Mouse (Mus musculus): Measurements from ENCODE around the gene Atp5c1. TPM values are rescaled to one million over a fixed set of nuclear protein-coding genes. Genes with fewer than 3 reads are reported as not detected.
A peak's percentile ranks its signal among the peaks of the same experiment; 100 is the strongest.

The Atp5c1 gene
- 125 and 180 TPM in 2 replicates for polyA plus RNA-seq (2012; rRNA removed)

DNA sequence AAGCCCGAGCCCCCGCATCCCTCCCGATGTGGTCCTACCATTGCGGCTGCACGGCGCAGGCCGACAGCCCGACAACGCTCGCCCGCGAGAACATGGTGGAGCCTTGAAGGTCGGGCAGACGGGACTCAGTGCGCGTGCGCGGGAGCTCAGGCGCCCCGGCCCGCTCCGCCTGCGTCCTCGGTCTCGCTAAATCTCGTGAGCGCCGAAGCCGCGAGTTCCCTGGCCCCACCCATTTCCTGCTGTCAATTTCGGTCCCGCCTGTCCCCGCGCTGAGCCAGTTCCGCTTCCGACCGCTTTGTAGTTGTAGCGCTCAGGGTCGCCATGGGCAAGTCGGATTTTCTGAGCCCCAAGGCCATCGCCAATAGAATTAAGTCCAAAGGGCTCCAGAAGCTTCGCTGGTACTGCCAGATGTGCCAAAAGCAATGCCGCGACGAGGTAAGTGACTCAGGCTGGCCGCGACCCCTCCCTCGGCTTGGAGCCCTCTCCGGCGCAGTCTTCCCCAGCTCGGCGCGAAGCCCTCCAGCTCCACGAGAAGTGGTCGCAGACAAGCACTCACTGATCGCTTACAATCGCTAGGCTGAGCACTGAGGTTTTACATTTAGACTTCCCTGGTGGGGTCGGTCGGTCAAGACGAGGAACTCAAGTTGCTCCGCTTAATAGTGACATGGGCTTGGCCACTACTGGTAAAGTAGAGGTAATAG, at the start of gene Atp5c1, which contains the start of gene Kin:
Gene Atp5c1 (minus strand): TSS at position 201 of the 701 bp plus-strand sequence.
Gene Kin (plus strand): TSS at position 284 of the 701 bp plus-strand sequence.
- under 1% methylated on average over 61 of the region's 61 CpGs for WGBS
- Histone ChIP-seq H3K4me3 (replicated peaks; ENCODE audit: extremely low read depth, low read depth, low read length) (peak within 1 kb of the TSS; percentile 95), H3K4me1 (ENCODE audit: control insufficient read depth, insufficient read depth, low read length) (peaks cover 7% of the 10 kb centered on the region; the same call in 1 of the 2 replicates)
- peak; percentile 92 for DNase-seq
- TF ChIP-seq POLR2A (IDR thresholded peaks at IDR 0.05; ENCODE audit: borderline replicate concordance, extremely low read depth, low read depth, low read length) = peak; percentile 87
- peak; percentile 29 for TF ChIP-seq CTCF (IDR thresholded peaks at IDR 0.05; ENCODE audit: insufficient read depth, low read length)

DNA sequence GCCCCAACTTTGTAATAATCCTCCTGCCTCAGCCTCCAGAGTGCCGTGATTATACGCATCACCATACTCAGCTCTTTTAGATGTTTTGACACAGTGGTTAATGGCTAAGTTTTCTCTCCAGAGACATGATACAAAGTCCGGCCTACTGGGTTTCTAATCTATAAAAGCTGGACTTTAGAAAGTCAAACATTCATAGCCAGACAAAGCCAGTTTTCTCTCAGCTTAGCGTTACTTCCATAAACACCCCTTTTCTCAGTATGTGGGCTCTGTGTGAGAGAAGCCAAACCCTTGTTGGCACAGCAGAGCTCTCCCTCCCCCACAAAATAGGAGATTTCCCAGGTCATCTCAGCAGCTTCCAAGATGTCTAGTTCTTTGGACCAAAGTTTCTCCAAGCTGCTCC, 48.3 kb upstream of the Atp5c1 start:
- 78% methylated on average over 4 of the region's 4 CpGs for WGBS
- no peak for TF ChIP-seq POLR2A (IDR thresholded peaks at IDR 0.05; ENCODE audit: borderline replicate concordance, extremely low read depth, low read depth, low read length)
- TF ChIP-seq CTCF (IDR thresholded peaks at IDR 0.05; ENCODE audit: insufficient read depth, low read length) = no peak
- DNase-seq = no peak
- Histone ChIP-seq H3K4me1 (ENCODE audit: control insufficient read depth, insufficient read depth, low read length) (no peaks in the 10 kb centered on the region), H3K4me3 (replicated peaks; ENCODE audit: extremely low read depth, low read depth, low read length) (no peak overlapping the region)

DNA sequence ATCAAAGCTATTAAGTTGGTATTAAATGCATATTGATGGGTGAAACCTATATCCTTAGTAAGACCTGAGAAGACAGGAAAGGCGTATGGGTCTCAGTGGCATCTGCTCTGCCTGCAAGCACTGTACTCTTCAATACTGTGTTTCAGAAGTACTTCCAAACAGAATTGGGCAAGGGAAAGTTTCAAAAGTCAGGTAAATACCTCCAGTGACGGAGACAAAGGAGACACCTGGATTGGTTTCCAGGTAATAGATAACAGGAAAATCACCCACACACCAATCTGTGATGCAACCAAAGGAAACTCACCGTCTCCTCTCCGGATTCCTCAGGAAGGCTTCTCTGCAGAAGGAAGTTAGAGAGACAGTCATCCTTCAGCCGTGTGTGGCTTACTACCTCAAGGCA, 47.2 kb upstream of the Atp5c1 start:
- no peak for DNase-seq
- Histone ChIP-seq H3K4me3 (replicated peaks; ENCODE audit: extremely low read depth, low read depth, low read length) (no peak overlapping the region), H3K4me1 (ENCODE audit: control insufficient read depth, insufficient read depth, low read length) (no peaks in the 10 kb centered on the region)
- WGBS = 80% methylated on average over 5 of the region's 5 CpGs
- no peak for TF ChIP-seq POLR2A (IDR thresholded peaks at IDR 0.05; ENCODE audit: borderline replicate concordance, extremely low read depth, low read depth, low read length)
- TF ChIP-seq CTCF (IDR thresholded peaks at IDR 0.05; ENCODE audit: insufficient read depth, low read length) = no peak

DNA sequence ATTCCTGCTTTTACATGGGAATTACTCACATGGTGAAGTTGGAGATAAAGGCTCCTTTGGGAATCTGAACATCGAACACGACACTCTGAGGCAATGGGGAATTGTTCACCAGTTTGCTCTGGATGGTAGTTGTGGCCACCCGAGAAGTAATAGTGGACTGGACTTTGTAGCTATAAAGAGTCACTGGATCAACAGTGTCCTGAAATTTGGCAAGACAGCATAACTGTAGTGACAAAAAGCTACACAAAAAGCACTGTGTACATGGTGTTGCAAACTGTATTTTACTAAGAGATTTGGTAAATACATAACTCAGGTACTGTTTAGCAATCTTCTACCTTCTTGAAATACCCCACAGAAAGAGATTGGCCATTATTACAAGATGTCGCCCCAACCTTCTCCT, 45.8 kb upstream of the Atp5c1 start:
- Histone ChIP-seq H3K4me3 (replicated peaks; ENCODE audit: extremely low read depth, low read depth, low read length) (no peak overlapping the region), H3K4me1 (ENCODE audit: control insufficient read depth, insufficient read depth, low read length) (no peaks in the 10 kb centered on the region)
- 85% methylated on average over 4 of the region's 4 CpGs for WGBS
- DNase-seq = no peak
- no peak for TF ChIP-seq CTCF (IDR thresholded peaks at IDR 0.05; ENCODE audit: insufficient read depth, low read length)
- TF ChIP-seq POLR2A (IDR thresholded peaks at IDR 0.05; ENCODE audit: borderline replicate concordance, extremely low read depth, low read depth, low read length) = no peak

DNA sequence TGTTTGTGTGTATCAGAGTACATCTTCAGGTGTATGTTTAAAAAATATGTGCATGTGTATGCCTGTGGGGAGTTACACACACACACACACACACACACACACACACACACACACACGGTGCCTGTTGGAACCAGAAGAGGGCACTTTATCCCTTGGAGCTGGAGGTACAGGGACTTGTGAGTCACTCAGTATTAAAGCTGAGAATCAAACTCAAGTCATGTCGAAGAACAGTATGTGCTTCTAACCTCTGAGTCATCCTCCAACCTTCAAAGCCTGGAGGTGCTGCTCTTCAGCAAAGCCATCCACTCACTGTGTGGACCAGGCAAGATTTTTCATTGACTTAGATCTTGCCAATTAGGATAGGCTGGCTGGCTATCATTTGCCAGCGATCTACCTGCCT, 41.5 kb upstream of the Atp5c1 start:
- Histone ChIP-seq H3K4me3 (replicated peaks; ENCODE audit: extremely low read depth, low read depth, low read length) (no peak overlapping the region), H3K4me1 (ENCODE audit: control insufficient read depth, insufficient read depth, low read length) (no peaks in the 10 kb centered on the region)
- no peak for DNase-seq
- 53% methylated on average over 3 of the region's 3 CpGs for WGBS
- TF ChIP-seq CTCF (IDR thresholded peaks at IDR 0.05; ENCODE audit: insufficient read depth, low read length) = no peak
- no peak for TF ChIP-seq POLR2A (IDR thresholded peaks at IDR 0.05; ENCODE audit: borderline replicate concordance, extremely low read depth, low read depth, low read length)

DNA sequence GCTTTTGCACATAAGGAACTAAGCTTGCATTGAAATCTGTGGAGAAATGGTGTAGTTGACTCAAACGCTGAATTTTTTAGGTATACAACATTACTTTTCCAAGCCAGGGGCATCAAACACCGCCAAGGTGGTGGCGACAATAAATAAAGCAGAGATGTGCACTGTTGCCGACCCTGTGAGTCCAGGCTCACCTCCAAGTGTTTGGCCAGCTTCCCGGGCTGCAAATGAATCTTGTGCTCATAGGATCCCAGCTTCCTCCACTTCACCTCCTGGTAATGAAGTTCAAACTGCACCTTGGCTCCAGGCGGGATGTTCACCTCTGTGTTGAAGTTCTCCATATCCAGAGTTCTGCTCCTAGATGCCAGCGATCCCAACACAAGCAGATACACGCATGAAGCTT, 39.0 kb upstream of the Atp5c1 start:
- H3K4me1 ChIP-seq (ENCODE audit: control insufficient read depth, insufficient read depth, low read length) = no peaks in the 10 kb centered on the region
- no peak overlapping the region for H3K4me3 ChIP-seq (replicated peaks; ENCODE audit: extremely low read depth, low read depth, low read length)
- WGBS = 70% methylated on average over 8 of the region's 8 CpGs
- no peak for DNase-seq
- TF ChIP-seq POLR2A (IDR thresholded peaks at IDR 0.05; ENCODE audit: borderline replicate concordance, extremely low read depth, low read depth, low read length) (no peak), CTCF (IDR thresholded peaks at IDR 0.05; ENCODE audit: insufficient read depth, low read length) (no peak)

DNA sequence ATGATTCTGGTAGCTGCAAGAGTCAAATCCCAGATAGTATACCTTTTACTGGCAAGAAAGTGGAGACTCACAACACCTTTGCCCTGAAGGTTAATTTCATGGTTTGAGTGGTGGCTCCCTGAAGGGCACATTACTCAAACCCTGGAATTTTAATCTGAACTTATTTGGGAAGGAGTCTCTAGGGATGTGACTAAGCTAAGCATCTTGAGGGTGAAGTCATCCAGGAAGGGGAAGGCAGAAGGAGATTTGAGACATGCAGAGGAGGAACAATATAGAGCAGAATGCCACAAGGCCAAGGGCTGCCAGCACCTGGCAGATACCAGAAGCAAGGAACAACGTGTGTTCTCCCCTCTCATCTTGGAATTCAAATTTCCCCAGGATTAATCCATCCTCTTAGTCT, 38.4 kb upstream of the Atp5c1 start:
- H3K4me3 ChIP-seq (replicated peaks; ENCODE audit: extremely low read depth, low read depth, low read length) = no peak overlapping the region
- no peak for DNase-seq
- no peaks in the 10 kb centered on the region for H3K4me1 ChIP-seq (ENCODE audit: control insufficient read depth, insufficient read depth, low read length)
- 51% methylated on average over 1 of the region's 1 CpGs for WGBS
- TF ChIP-seq POLR2A (IDR thresholded peaks at IDR 0.05; ENCODE audit: borderline replicate concordance, extremely low read depth, low read depth, low read length) (no peak), CTCF (IDR thresholded peaks at IDR 0.05; ENCODE audit: insufficient read depth, low read length) (no peak)

DNA sequence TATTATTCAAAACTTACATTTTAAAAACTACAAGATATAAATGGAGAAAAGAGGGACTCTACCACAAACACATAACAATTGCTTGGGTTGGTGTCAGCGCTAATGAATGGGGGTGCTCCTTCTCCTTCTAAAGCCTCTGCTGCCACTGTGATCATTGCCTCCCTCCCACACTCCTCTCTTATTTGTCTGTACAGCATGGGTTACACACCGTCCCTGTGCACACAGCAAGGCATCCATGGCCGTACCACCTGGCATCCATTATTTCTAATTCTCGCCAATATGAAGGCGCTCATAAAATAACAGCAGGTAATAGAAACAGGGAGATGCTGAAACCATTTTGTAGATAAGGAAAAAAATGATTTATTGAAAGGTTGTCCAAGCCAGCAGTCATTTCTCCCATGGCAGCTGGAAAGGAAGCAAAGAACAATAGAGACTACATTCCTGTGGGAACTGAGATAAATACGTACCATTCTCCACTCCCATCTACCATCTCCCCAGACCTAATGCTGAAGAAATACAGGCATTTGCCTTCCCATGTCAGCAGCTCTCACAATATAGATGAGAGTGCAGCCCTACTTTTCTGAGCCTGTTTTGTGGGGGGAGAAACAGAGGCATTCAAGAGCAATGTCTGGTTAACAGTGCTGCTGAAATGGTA, 28.4 kb upstream of the Atp5c1 start:
- Histone ChIP-seq H3K4me3 (replicated peaks; ENCODE audit: extremely low read depth, low read depth, low read length) (no peak overlapping the region), H3K4me1 (ENCODE audit: control insufficient read depth, insufficient read depth, low read length) (no peaks in the 10 kb centered on the region; the same call in 1 of the 2 replicates)
- no peak for DNase-seq
- TF ChIP-seq CTCF (IDR thresholded peaks at IDR 0.05; ENCODE audit: insufficient read depth, low read length) (no peak), POLR2A (IDR thresholded peaks at IDR 0.05; ENCODE audit: borderline replicate concordance, extremely low read depth, low read depth, low read length) (no peak)
- WGBS = 59% methylated on average over 6 of the region's 6 CpGs

DNA sequence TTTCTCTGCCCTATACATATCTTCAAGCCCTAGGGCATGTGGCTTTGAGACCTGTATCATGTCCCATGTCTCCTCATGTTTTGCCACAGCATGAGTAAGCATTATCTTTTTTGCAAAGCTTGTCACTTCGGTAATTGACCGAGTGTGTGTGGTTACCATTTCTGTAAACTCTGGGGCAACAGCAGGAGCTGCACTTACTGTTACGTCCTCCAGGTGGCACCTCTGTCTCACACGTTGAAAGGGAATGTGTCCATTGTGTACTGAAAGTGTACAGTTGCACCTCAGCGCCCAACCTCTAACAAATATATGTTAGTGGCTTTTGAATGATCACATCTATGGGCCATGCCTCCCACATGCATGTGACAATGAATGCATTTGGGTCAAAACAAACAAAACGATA, 20.9 kb upstream of the Atp5c1 start:
- no peaks in the 10 kb centered on the region for H3K4me1 ChIP-seq (ENCODE audit: control insufficient read depth, insufficient read depth, low read length)
- DNase-seq = peak; percentile 31
- TF ChIP-seq CTCF (IDR thresholded peaks at IDR 0.05; ENCODE audit: insufficient read depth, low read length) = peak; percentile 94
- no peak for TF ChIP-seq POLR2A (IDR thresholded peaks at IDR 0.05; ENCODE audit: borderline replicate concordance, extremely low read depth, low read depth, low read length)
- WGBS = 33% methylated on average over 6 of the region's 6 CpGs
- H3K4me3 ChIP-seq (replicated peaks; ENCODE audit: extremely low read depth, low read depth, low read length) = no peak overlapping the region

DNA sequence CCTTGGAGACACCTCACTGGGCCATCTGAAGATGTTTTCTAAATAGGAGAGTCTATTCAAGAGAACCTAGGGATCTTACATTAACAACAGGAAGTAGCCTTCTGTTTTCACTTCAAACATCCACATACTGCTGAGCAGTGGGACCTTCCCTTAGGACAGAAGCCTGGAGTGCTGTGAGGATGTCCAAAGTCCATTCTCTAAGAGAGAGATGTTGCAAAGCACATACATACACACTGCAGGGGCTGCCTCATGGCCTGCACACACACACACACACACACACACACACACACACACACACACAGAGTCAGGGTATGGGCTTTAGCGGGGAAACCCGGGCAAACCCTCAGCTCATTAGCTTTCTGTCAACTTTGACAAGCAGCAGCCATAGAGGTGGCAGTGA, 20.2 kb upstream of the Atp5c1 start:
- no peak for DNase-seq
- TF ChIP-seq POLR2A (IDR thresholded peaks at IDR 0.05; ENCODE audit: borderline replicate concordance, extremely low read depth, low read depth, low read length) (no peak), CTCF (IDR thresholded peaks at IDR 0.05; ENCODE audit: insufficient read depth, low read length) (no peak)
- H3K4me1 ChIP-seq (ENCODE audit: control insufficient read depth, insufficient read depth, low read length) = no peaks in the 10 kb centered on the region
- 80% methylated on average over 2 of the region's 2 CpGs for WGBS
- H3K4me3 ChIP-seq (replicated peaks; ENCODE audit: extremely low read depth, low read depth, low read length) = no peak overlapping the region
